Mouse (Mus musculus) CH12.LX (cell line): ENCODE data around the gene Slc2a3. TPM values are rescaled to one million over a fixed set of nuclear protein-coding genes. Genes with fewer than 3 reads are reported as not detected.
A peak's percentile ranks its signal among the peaks of the same experiment; 100 is the strongest.

ENCODE experiments used
- DNase-seq: peaks from one replicate; pipeline ENCODE4 v3.0.0-alpha.2; 2013; ENCODE audit errors: extremely low read depth
- H3K27ac ChIP-seq: 2 replicates; pipeline ENCODE4 v1.5.1; 2012; ENCODE audit warnings: low read depth, mild to moderate bottlenecking, control low read depth, moderate library complexity; ENCODE audit not compliant: insufficient read depth
- H3K27me3 ChIP-seq: replicated peaks from 2 replicates; pipeline ENCODE3; 2012; ENCODE audit warnings: inconsistent platforms
- H3K36me3 ChIP-seq, 2 experiments: replicated peaks in 1 of 2; 2 replicates each; pipeline versions ENCODE3 to v1.6.1; 2012; ENCODE audit warnings: inconsistent platforms in 1 of 2, low read length in 1 of 2, mild to moderate bottlenecking in 1 of 2, mixed read lengths in 1 of 2, moderate library complexity in 1 of 2; ENCODE audit not compliant: control insufficient read depth in 1 of 2, insufficient read depth in 1 of 2
- H3K4me1 ChIP-seq, 2 experiments: 2 replicates each; pipeline ENCODE4 v1.6.1; 2012; ENCODE audit warnings: inconsistent platforms in 1 of 2, moderate library complexity in 1 of 2; ENCODE audit not compliant: insufficient read depth in 2 of 2, control insufficient read depth in 1 of 2
- H3K4me2 ChIP-seq: 2 replicates; pipeline ENCODE4 v1.6.1; 2012; ENCODE audit warnings: low read depth, mild to moderate bottlenecking, control low read depth; ENCODE audit not compliant: poor library complexity, insufficient read depth, severe bottlenecking
- H3K4me3 ChIP-seq, 3 experiments: fragments of 150-350 bp in 1 of 3; sonication (generic) in 1 of 3; replicated peaks in 1 of 3; 2 replicates each; pipeline versions ENCODE3 to v1.5.1; 2011 to 2012; ENCODE audit warnings: low read depth in 2 of 3, low read length in 2 of 3, mild to moderate bottlenecking in 2 of 3, moderate library complexity in 2 of 3, control low read depth in 1 of 3, improper control_type of control experiment in 1 of 3, inconsistent platforms in 1 of 3, mixed read lengths in 1 of 3; ENCODE audit not compliant: poor library complexity in 1 of 3
- H3K79me2 ChIP-seq: replicated peaks from 2 replicates; pipeline ENCODE4 v1.6.1; 2012; ENCODE audit warnings: mild to moderate bottlenecking, moderate library complexity; ENCODE audit not compliant: control insufficient read depth, poor library complexity, insufficient read depth, severe bottlenecking; ENCODE audit errors: extremely low read depth
- H3K9ac ChIP-seq: 2 replicates; pipeline ENCODE4 v1.6.1; 2012; ENCODE audit warnings: low read depth, mild to moderate bottlenecking, control low read depth, moderate library complexity; ENCODE audit not compliant: insufficient read depth
- H3K9me3 ChIP-seq: replicated peaks from 2 replicates; pipeline ENCODE3; 2012; ENCODE audit warnings: low read length, inconsistent platforms, mixed read lengths
- BHLHE40 ChIP-seq: IDR thresholded peaks from 2 replicates; pipeline ENCODE4 v1.6.1; 2011; ENCODE audit warnings: mild to moderate bottlenecking, low read depth, low read length, improper control_type of control experiment
- CHD1 ChIP-seq: IDR thresholded peaks from 2 replicates; pipeline ENCODE4 v1.6.1; 2012; ENCODE audit warnings: low read depth, low read length, improper control_type of control experiment, inconsistent platforms
- CTCF ChIP-seq, 2 experiments: IDR thresholded peaks in 1 of 2; conservative IDR thresholded peaks in 1 of 2; 2 replicates each; pipeline ENCODE4 v1.5.1; 2011 to 2012; ENCODE audit warnings: low read depth in 2 of 2, low read length in 2 of 2, improper control_type of control experiment in 1 of 2, inconsistent platforms in 1 of 2, mild to moderate bottlenecking in 1 of 2, moderate library complexity in 1 of 2
- EP300 ChIP-seq: IDR thresholded peaks from 2 replicates; pipeline ENCODE4 v1.6.1; 2011; ENCODE audit warnings: low read length, improper control_type of control experiment
- HCFC1 ChIP-seq: IDR thresholded peaks from 2 replicates; pipeline ENCODE4 v1.6.1; 2012; ENCODE audit warnings: low read depth, mild to moderate bottlenecking, inconsistent platforms, low read length, improper control_type of control experiment
- IRF4 ChIP-seq: IDR thresholded peaks from 2 replicates; pipeline ENCODE4 v1.6.1; 2014; ENCODE audit warnings: low read depth, mild to moderate bottlenecking, inconsistent platforms, low read length, improper control_type of control experiment
- JUND ChIP-seq: conservative IDR thresholded peaks from 2 replicates; pipeline ENCODE4 v1.6.1; 2011; ENCODE audit warnings: low read depth, low read length, improper control_type of control experiment
- MEF2A ChIP-seq: IDR thresholded peaks from 2 replicates; pipeline ENCODE4 v1.6.1; 2014; ENCODE audit warnings: low read depth, mild to moderate bottlenecking, inconsistent platforms, low read length, improper control_type of control experiment, borderline replicate concordance
- NELFE ChIP-seq: IDR thresholded peaks from 2 replicates; pipeline ENCODE4 v1.6.1; 2011; ENCODE audit warnings: low read depth, low read length, improper control_type of control experiment
- NRF1 ChIP-seq: IDR thresholded peaks from 2 replicates; pipeline ENCODE4 v1.6.1; 2014; ENCODE audit warnings: low read depth, mild to moderate bottlenecking, inconsistent platforms, low read length, improper control_type of control experiment, moderate library complexity
- RAD21 ChIP-seq: IDR thresholded peaks from 2 replicates; pipeline ENCODE4 v1.6.1; 2011; ENCODE audit warnings: low read depth, mild to moderate bottlenecking, low read length, improper control_type of control experiment, moderate library complexity
- SMC3 ChIP-seq: IDR thresholded peaks from 2 replicates; pipeline ENCODE4 v1.6.1; 2011; ENCODE audit warnings: low read depth, low read length, improper control_type of control experiment
- TBP ChIP-seq: conservative IDR thresholded peaks from 2 replicates; pipeline ENCODE4 v1.6.1; 2011; ENCODE audit warnings: low read depth, low read length, improper control_type of control experiment
- TCF12 ChIP-seq: IDR thresholded peaks from 2 replicates; pipeline ENCODE4 v1.6.1; 2014; ENCODE audit warnings: low read depth, mild to moderate bottlenecking, inconsistent platforms, low read length, improper control_type of control experiment
- UBTF ChIP-seq: IDR thresholded peaks from 2 replicates; pipeline ENCODE4 v1.6.1; 2012; ENCODE audit warnings: low read depth, mild to moderate bottlenecking, inconsistent platforms, low read length, improper control_type of control experiment, moderate library complexity
- USF1 ChIP-seq: IDR thresholded peaks from 2 replicates; pipeline ENCODE4 v1.6.1; 2014; ENCODE audit warnings: low read depth, mild to moderate bottlenecking, inconsistent platforms, low read length, improper control_type of control experiment
- USF2 ChIP-seq: conservative IDR thresholded peaks from 2 replicates; pipeline ENCODE4 v1.6.1; 2011; ENCODE audit warnings: low read depth, low read length, improper control_type of control experiment
- ZC3H11A ChIP-seq: IDR thresholded peaks from 2 replicates; pipeline ENCODE4 v1.6.1; 2012; ENCODE audit warnings: low read depth, mild to moderate bottlenecking, inconsistent platforms, low read length, improper control_type of control experiment
- ZKSCAN1 ChIP-seq: IDR thresholded peaks from 2 replicates; pipeline ENCODE4 v1.6.1; 2012; ENCODE audit warnings: low read depth, inconsistent platforms, low read length, improper control_type of control experiment, borderline replicate concordance
- dilution Hi-C: fragments of 300-500 bp; cut with MboI; formaldehyde crosslinking; loops from 2 replicates; pipeline ENCODE4 v1.14.3; 2020; ENCODE audit warnings: low sequenced_read_pairs; ENCODE audit not compliant: extremely low pct_unique_long_range_greater_than_20kb, extremely low pct_ligation_motif_present
- in situ Hi-C: fragments of 300-500 bp; cut with MboI; formaldehyde crosslinking; loops from 3 replicates; pipeline ENCODE4 v1.14.3; 2019; ENCODE audit warnings: low sequenced_read_pairs, low pct_ligation_motif_present, low pct_unique_long_range_greater_than_20kb, mixed read lengths
- polyA plus RNA-seq: library from polyadenylated mRNA; unstranded; fragments of >175 nt; gene quantifications from 2 replicates; pipeline ENCODE4 v1.2.1, GENCODE M21; 2012; ENCODE audit warnings: low read depth; ENCODE audit not compliant: insufficient read length
- total RNA-seq, 2 experiments: library from RNA; depleted of rRNA; stranded (reverse); fragments of 300-350 nt in 1 of 2; fragments of >200 nt in 1 of 2; gene quantifications; 2 replicates each; pipeline ENCODE4 v1.2.3; 2012 to 2014

Slc2a3 gene
- total and polyA plus RNA-seq, 3 experiments: 28.8 to 38.3 (median 29.7) TPM

DNA sequence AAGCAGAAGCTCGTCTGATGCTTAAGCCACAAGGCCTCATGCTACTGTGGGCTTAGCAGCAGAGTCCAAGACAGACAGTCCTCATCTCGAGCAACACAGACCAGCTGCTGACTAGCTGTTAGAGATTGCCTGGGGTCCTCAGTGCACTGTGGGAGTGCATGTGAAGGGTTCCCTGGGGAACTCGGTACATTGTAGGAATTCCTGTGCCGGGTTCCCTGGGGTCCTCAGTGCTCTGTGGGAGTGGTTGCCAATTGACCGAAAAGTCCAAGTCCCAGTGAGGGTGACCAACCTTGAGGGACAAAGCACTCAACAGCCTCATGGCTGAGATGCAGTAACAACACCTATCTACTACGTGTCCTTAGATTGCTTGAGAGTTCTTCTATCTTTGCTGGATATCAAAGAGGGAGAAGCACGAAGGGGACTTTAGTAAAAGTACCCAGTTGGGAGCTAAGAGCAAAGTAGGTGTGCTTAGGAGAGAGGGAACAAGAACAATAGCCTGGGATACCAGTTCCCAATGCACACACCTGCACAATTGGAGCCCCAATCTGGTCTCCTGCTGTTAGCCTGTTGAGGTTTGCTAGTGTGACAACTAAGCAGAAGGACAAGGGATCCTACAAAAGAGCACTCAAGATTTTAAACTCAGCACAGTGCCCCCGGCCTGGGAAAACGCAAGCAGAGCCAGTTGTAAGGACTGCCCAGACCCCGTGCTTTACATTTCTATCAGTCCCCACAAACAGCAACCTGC is 56.8 kb downstream of the Slc2a3 start:
- dilution Hi-C loops: no loop called here
- Histone ChIP-seq H3K79me2 (peaks cover 6% of the 10 kb centered on the region; the same call in 1 of the 2 replicates), H3K27me3 (no peaks in the 10 kb centered on the region), H3K4me2 (no peak overlapping the region), H3K4me1 (peaks cover 6 to 33% of the 10 kb centered on the region in 2 experiments), H3K9ac (no peak overlapping the region), H3K36me3 (peaks cover 0 to 8% of the 10 kb centered on the region in 2 experiments), H3K4me3 (no peak overlapping the region), H3K27ac (no peak overlapping the region), H3K9me3 (no peaks in the 10 kb centered on the region)
- DNase-seq: no peak
- no peak for TF ChIP-seq MEF2A
- TF ChIP-seq HCFC1: no peak
- TF ChIP-seq IRF4: no peak
- TF ChIP-seq USF2: no peak
- no peak for TF ChIP-seq NRF1
- TF ChIP-seq ZKSCAN1: no peak
- TF ChIP-seq RAD21: no peak
- TF ChIP-seq USF1: no peak
- TF ChIP-seq JUND: no peak
- TF ChIP-seq EP300: no peak
- TF ChIP-seq TCF12: no peak
- no peak for TF ChIP-seq TBP
- no peak for TF ChIP-seq NELFE
- no peak for TF ChIP-seq CHD1
- no peak for TF ChIP-seq ZC3H11A
- TF ChIP-seq SMC3: no peak
- no peak for TF ChIP-seq UBTF
- in situ Hi-C loops: loop anchor here (5.0 kb wide), 1 partner anchor 43 kb away; no protein-coding TSS in a partner anchor

DNA sequence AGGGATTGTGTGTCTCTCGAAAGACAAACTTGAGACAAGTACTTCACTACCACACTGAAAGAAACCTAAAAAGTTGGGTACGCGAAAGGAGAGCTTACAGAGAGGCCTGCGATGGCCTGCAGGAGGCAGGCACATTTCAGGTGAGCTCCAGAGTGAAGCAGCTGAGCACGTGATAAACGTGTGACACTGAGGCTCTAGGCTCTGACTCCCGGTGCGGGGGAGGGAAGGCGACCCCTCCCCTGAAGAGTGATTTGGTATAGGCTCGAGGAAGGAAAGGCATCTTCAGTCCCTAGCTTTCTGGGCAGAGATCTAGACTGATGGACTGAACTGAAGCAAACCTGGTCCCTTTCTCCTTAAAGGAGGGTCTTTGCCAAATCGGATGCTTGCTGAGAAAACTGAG is 58.1 kb downstream of the Slc2a3 start:
- no peaks in the 10 kb centered on the region for H3K9me3 ChIP-seq
- peaks cover 6 to 34% of the 10 kb centered on the region in 2 experiments for H3K4me1 ChIP-seq
- TF ChIP-seq ZKSCAN1 (no peak), SMC3 (no peak), CTCF (conservative IDR thresholded peaks at IDR 0.05 in 1 of 2, IDR thresholded peaks at IDR 0.05 in 1 of 2; ENCODE audit: low read depth in 2 of 2, low read length in 2 of 2) (peak in 1 of 2 experiments; percentile 17; a peak in 2 of 4 replicates), BHLHE40 (peak; percentile 35; the same call in 1 of the 2 replicates)
- H3K79me2 ChIP-seq: peaks cover 6% of the 10 kb centered on the region; the same call in 1 of the 2 replicates
- H3K9ac ChIP-seq: no peak overlapping the region
- no peaks in the 10 kb centered on the region for H3K27me3 ChIP-seq
- H3K27ac ChIP-seq: no peak overlapping the region
- no peak overlapping the region for H3K4me2 ChIP-seq
- in situ Hi-C loops (loop anchor here (5.0 kb wide), 1 partner anchor 44 kb away; no protein-coding TSS in a partner anchor), dilution Hi-C loops (no loop called here)
- peaks cover 2 to 16% of the 10 kb centered on the region in 2 experiments for H3K36me3 ChIP-seq
- H3K4me3 ChIP-seq: no peak overlapping the region
- DNase-seq: no peak
